Mouse (Mus musculus) testis, postnatal 14 days (tissue): ENCODE results near the gene Sipa1l1.

ENCODE experiments used
- DNase-seq: peaks from one replicate; pipeline ENCODE4 v3.0.0; 2021; ENCODE audit warnings: low spot score

The Sipa1l1 gene

GRCm38 (mm10) chr12:82382932-82383331 lies 213.8 kb downstream of the Sipa1l1 start:
- DNase-seq = no peak

- DNase-seq = no peak
These were observed 215.6 kb downstream of the Sipa1l1 start for GRCm38 (mm10) chr12:82384719-82385118.

GRCm38 (mm10) chr12:82387042-82387441 lies 217.9 kb downstream of the Sipa1l1 start:
- DNase-seq = no peak

- no peak for DNase-seq
These were observed 218.5 kb downstream of the Sipa1l1 start for GRCm38 (mm10) chr12:82387647-82388046.

- no peak for DNase-seq
These were observed 219.0 kb downstream of the Sipa1l1 start for GRCm38 (mm10) chr12:82388144-82388543.

GRCm38 (mm10) chr12:82394118-82394861 lies 225.2 kb downstream of the Sipa1l1 start:
- no peak for DNase-seq

GRCm38 (mm10) chr12:82395194-82395593 lies 226.1 kb downstream of the Sipa1l1 start:
- no peak for DNase-seq

- DNase-seq = no peak
These were observed 228.1 kb downstream of the Sipa1l1 start for GRCm38 (mm10) chr12:82397193-82397592.

GRCm38 (mm10) chr12:82397751-82398150 lies 228.6 kb downstream of the Sipa1l1 start:
- no peak for DNase-seq

- DNase-seq = no peak
These were observed 229.8 kb downstream of the Sipa1l1 start for GRCm38 (mm10) chr12:82398926-82399325.

- DNase-seq = no peak
These were observed 231.0 kb downstream of the Sipa1l1 start for GRCm38 (mm10) chr12:82399971-82400720.

GRCm38 (mm10) chr12:82400783-82401182 lies 231.7 kb downstream of the Sipa1l1 start:
- no peak for DNase-seq

- DNase-seq = no peak
These were observed 232.3 kb downstream of the Sipa1l1 start for GRCm38 (mm10) chr12:82401440-82401839.

- no peak for DNase-seq
These were observed 233.5 kb downstream of the Sipa1l1 start for GRCm38 (mm10) chr12:82402635-82403034.

- DNase-seq = no peak
These were observed 238.6 kb downstream of the Sipa1l1 start for GRCm38 (mm10) chr12:82407531-82408255.

- DNase-seq = peak; percentile 38
These were observed 239.4 kb downstream of the Sipa1l1 start for GRCm38 (mm10) chr12:82408486-82408885.

- no peak for DNase-seq
These were observed 240.8 kb downstream of the Sipa1l1 start for GRCm38 (mm10) chr12:82409686-82410472.

- no peak for DNase-seq
These were observed 243.3 kb downstream of the Sipa1l1 start for GRCm38 (mm10) chr12:82412291-82413032.

GRCm38 (mm10) chr12:82415690-82416364 lies 246.7 kb downstream of the Sipa1l1 start:
- DNase-seq = peak; percentile 71

- no peak for DNase-seq
These were observed 249.9 kb downstream of the Sipa1l1 start for GRCm38 (mm10) chr12:82419027-82419426.

- DNase-seq = no peak
These were observed 255.7 kb downstream of the Sipa1l1 start for GRCm38 (mm10) chr12:82424783-82425182.
